Mouse (Mus musculus) thymus, postnatal 14 days (tissue): Measurements from ENCODE around the gene Acap3.

ENCODE experiments used
- DNase-seq: peaks from one replicate; pipeline ENCODE4 v3.0.0; 2021

Acap3 gene

DNA sequence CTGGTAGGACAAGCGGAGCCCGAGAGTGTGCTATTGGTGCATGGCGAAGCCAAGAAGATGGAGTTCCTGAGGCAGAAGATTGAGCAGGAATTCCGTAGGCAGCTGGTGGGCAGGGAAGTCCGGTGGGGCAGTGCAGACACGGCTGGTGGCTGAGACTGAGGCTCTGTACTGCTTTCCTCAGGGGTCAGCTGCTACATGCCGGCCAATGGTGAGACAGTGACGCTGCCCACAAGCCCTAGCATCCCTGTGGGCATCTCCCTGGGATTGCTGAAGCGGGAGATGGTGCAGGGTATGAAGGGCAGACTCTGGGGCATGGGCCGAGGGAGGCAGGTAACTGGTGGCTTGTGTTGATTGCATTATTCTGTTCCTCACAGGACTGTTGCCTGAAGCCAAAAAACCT, 3.9 kb upstream of the Acap3 start:
- DNase-seq, result no peak

GRCm38 (mm10) chr4:155888181-155888580, 3.4 kb upstream of the Acap3 start:
- no peak for DNase-seq

DNA sequence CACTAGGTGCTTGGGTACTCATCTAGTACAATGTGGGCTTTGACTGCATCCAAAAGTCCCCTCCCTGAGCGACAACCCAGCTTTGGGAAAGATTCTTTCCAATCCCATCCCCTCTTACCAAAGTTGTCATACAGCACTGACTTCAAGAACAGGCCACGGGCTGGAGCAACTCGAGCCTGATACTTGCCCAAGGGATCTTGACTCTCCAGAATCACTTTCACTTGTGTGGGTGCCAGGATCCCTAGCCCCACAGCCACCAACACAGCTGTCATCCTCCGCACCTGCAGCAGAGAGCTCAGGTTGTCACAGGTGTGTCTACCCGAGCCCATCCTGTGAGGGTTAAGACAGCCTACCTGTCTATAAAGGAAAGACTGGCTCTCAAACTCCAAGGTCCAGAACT, 2.3 kb upstream of the Acap3 start:
- DNase-seq, result no peak

DNA sequence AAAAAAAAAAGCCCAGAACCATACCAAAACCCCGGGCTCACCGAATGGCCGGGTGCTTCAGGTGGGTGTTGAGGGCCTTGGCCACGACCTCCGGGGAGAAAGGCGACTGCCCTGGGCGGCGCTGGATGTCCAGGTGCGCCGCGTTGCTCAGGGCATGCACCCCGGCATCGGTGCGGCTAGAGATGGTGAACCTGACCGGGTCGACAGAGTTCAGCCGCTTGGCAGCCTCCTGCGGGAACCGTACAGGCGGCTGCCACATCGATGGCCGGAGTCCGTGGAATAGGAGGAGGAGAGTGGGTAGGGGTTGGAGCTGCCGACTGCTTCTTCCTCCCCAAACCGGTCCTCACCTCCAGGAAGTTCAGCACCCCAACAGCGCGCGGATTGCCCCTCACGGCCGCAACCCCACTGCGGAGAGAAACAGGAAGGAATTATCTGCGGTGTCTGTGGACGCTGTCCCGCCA, 581 bp upstream of the Acap3 start:
- no peak for DNase-seq

DNA sequence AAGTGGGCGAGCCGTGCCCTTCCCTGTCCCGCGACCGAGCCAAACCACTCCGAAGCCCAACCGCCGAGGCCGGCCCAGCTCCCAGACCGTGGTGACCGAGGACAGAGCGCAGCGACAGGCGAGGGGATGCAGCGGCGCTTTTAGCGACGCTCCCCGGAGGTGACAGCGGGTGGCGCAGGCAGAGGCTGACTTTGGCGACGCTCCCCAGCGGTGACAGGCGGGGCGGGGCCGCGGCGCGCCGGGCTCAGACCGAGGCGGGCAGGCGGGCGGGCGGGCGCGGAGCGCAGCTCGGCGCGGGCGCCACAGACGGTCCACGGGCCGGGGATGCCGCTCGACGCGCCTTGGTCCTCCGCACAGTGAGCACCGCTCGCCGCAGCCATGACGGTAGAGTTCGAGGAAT, 395 bp downstream of the Acap3 start:
- peak; percentile 91 for DNase-seq

DNA sequence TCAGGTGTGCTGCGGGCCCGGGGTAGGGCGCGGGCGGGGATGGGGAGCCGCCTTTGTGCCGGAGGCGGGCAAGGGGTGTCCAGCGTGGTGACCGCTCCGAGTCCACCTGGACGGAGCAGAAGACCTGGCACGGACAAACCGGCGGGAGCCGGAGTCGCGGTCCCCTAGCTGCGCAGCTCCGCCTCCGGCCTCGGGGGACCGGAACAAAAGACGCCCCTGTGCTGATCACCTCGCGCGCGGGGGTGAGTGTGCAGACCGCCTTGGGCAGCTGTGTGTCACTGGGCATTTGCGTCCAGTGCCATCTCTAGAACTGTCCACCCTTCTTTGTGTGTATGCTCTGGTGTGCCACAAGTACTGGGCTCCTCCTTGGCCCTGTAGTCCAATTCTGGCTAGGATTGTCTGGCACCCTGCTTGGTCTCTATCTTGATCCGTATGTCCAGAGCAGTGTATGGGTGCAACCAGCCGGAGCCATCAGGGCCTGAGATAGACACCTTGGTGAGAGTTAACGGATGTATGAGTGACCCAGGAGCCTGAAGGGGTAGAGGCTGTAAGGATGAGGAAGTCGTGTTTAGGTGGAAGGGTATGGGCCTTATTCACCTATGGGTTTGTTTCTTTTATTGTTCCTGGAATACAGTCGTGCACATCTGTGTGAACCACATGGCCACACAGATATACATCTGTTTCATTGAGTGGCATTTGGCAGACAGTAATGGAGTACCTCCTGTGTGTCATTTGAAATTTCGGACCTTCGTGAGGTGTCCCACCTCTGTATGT, 1.0 kb downstream of the Acap3 start:
- DNase-seq, result peak; percentile 63

DNA sequence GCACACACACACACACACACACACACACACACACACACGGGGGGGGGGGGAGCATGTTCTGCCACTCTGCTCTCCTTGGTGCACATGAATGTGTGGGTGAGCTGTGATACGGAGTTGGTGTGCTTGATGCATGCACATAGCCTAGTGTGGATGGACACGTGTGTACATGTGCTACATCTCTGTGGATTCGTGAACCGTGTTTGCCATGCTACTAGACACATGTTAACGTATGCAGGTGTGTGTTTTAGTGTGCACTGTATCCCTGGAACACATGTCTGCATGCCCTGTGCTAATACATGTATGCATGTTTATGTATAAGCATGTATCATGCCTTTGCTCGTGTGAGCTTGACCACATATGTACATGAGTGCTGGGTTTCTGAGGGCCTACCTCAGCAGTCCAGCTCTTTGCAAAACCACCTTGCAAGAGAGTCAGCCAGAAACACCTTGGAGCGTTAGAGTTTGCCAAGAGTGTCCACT, 1.6 kb downstream of the Acap3 start:
- DNase-seq, result peak; percentile 2

DNA sequence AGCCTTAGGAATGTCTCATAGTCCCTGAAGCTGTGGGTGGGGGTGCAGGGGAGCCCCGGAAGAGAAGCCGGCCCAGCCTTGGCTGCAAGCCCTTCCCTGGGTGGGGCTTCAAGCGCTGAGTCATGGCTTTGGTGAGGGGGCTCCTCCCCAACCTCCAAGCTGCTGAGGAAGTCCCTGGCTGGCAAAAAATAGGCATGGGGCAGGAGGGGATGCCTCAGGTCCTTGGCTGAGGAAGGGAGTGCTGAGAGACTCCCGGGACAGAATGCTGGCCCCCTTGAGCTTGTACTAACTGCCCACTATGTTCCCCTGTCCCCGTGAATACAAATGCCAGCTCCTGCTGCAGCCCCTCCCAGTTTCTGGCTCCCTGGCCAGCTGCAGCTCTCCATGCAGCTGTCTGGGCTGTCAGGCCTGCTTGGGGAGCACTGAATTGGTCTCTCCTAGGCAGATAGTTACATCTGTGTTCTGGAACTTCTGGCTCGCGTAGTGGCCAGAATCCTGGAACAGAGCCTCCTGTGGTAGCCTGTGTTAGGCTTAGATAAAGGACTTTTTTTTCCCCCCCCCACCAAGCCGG, 2.8 kb downstream of the Acap3 start:
- peak; percentile 77 for DNase-seq

DNA sequence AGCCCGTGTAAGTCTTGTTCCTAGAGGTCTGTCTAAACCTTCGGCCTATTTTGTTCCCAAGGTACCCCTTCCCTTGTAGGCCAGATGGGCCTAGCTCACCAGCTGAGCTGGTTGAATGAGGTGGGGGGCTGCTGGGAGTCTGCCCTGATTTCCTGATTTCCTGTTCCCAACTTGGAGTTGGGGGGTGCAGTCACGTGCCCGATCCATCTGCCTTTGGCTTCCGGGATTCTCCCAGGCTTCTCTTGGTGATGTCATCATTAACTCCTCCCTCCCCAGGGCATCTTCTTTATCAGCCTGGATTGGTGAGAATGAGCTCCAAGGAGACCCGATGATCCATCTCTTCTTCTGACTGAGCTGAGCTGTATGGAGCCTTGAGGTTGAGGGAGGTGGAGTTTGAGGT, 3.6 kb downstream of the Acap3 start:
- peak; percentile 5 for DNase-seq

- DNase-seq, result peak; percentile 3
Measured at GRCm38 (mm10) chr4:155895826-155896225, 4.2 kb downstream of the Acap3 start.

DNA sequence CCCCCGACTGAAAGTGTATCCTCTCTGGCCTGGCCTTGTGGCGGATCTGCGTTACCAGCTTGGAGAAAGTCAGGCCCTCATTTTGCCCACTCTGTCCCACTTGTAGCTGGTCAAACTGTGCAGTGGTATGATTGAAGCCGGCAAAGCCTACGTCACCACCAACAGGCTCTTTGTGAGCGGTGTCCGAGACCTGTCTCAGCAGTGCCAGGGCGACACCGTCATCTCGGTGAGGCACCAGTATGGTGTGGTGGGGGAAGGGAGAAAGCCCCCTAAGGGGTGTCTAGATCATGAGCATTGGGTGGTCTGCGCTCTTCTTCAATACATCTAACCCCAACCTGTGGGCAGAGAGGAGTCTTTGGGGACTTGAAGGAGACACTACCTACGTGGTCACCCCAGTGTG, 4.8 kb downstream of the Acap3 start:
- DNase-seq, result no peak

- no peak for DNase-seq
Measured at GRCm38 (mm10) chr4:155898318-155898717, 6.7 kb downstream of the Acap3 start.

DNA sequence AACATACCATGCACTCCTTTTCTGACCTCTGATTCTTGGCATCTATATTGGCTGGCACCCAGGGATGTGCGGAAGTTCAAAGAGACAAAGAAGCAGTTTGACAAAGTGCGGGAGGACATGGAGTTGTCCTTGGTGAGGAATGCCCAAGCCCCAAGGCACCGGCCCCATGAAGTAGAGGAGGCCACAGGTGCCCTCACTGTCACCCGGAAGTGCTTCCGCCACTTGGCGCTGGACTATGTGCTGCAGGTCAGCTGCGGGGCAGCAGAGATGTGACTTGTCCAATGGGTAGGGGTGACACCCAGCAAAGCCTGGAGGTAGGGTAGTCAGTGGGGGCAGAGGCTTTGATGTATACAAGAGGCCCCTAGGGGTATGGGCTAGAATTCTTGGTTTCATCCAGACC, 7.7 kb downstream of the Acap3 start:
- no peak for DNase-seq

- DNase-seq, result no peak
Measured at GRCm38 (mm10) chr4:155901205-155901604, 9.6 kb downstream of the Acap3 start.

- no peak for DNase-seq
Measured at GRCm38 (mm10) chr4:155903246-155903645, 11.6 kb downstream of the Acap3 start.

DNA sequence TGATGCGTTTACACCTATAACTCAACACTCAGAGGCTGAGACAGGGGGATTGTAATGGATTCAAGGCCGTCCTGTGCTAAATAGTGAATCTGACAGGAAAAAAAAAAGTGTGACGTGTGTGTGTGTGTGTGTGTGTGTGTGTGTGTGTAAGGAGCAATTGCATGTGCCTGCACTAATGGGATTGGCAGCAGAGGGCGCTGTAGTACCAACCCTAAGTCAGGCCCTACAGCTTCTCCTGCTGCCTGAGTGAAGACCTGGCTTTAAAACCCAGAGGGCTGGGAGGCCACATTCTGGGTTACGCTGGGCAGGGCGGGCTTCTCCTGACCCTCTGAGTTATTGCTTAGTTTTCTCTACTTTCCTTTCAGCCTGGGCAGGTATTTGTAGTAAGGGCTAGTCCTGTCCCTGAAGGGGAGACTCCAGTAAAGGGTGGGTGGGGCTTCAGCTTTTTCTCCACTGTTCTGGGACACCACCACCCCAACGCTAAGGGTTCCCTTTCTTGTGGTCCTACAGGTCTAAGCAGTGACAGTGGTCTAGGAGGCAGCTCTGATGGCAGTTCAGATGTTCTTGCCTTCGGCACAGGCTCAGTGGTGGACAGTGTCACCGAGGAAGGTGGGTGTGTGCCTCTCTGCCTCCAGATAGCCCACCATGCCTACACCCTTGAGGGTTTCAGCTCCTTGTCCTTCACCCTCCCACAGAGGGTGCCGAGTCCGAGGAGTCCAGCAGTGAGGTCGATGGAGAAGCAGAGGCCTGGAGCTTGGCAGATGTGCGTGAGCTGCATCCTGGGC, 12.9 kb downstream of the Acap3 start:
- no peak for DNase-seq

- DNase-seq, result no peak
Measured at GRCm38 (mm10) chr4:155905634-155906033, 14.0 kb downstream of the Acap3 start.

DNA sequence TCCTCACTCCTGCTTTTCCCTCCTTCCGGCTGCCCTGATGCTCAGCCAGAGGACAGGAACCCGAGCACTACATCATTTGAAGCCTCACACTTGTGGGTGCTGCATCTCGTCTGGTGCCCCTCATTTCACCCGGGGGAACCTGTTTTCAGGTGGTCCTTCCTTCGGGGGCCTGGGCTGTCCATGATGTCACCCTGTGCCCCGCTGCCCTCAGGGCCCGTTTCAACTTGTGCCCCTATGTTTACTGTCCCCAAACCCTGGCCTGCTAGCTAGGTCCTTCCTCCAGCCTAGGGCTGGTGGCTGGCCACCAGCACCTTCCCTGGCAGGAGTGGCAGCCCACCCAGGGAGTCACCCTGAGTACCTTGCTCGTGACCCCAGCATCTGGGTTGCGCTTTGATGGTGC, 14.5 kb downstream of the Acap3 start:
- no peak for DNase-seq

- no peak for DNase-seq
Measured at GRCm38 (mm10) chr4:155907003-155907402, 15.4 kb downstream of the Acap3 start.

DNA sequence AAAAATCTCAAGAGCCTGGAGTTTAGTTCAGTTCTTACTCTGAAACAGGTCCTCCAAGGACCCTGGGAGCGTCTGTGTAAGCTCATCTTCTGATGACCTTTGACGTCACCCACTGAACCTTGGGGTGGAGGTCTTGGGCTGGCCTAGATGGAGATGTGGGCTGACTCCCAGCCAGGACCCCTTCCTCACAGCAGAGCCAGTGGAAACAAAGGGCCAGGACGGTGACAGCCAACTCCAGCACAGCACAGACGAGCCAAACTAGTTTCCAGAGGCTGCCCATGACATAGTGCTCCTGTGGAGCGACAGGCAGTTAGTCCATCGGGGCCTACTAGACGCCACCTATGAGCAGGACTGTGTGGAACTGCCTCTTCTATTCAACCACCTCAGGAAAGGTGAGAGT, 16.7 kb downstream of the Acap3 start:
- no peak for DNase-seq

DNA sequence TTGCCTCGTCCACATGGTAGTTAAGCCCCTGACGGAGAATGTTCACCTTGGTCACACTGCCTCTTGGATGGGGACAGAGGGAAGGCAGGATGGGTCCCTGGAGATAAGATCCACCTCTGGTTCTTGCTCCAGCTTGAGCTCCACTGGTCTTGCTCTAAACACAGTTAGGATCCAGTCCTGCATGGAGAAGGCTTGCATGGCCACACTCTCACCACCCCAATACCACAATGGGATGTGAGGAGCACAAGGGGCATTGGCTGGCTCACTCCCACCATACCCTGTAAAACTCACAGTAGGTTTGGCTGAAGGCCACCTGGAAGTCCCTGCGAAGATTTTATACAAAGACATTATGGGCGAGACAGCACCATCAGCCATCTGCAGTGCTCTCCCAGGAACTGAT, 17.1 kb downstream of the Acap3 start:
- DNase-seq, result no peak

- DNase-seq, result no peak
Measured at GRCm38 (mm10) chr4:155932031-155932430, 40.4 kb downstream of the Acap3 start.

DNA sequence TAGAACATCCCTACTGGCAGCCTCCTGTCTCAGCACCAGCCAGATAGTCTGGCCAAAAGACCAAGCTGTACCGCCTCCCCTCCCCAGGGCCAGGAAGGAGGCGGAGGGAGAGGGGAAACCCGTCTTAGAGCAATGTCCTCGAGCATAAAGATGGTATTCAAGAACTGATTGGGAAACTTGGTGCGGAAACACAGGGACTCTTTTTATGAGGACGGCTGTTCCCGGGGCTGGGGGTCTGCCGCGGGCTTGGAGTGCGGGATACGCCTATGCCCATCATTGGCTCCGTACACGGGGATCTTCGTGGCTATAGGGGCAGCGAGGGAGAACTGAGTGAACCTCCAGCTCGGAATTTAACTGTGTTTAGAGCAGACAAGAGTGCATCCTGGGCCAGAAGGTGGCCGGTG, 51.4 kb downstream of the Acap3 start:
- DNase-seq, result peak; percentile 22
